15 mouse cellular contexts compared by ENCODE assay signal in genomic region chr12:4356834-4357445, GRCm38 (mm10).
DNase-seq lines count a peak whose midpoint lies in the region; ATAC-seq and TF ChIP-seq lines count a peak whose summit lies in the region.
"Had no signal": no experiment of that assay in that cellular context is flagged by ENCODE, and none has a peak within 500 bp of the region (broad histone marks: within the 10 kb centered on the region; RNA-seq: fewer than 3 reads in every experiment).

No protein-coding gene starts in this region.

- H3K36me3 ChIP-seq in ES-E14 (ENCODE audit: control insufficient read depth, insufficient read depth, low read length, poor library complexity, severe bottlenecking): peaks cover 4% of the 10 kb centered on the region; the same call in 1 of the 2 replicates
- H3K36me3 ChIP-seq in stomach, postnatal 0 days (ENCODE audit: control insufficient read depth, insufficient read depth, low read length): no peaks in the 10 kb centered on the region
- no peaks in the 10 kb centered on the region for H3K36me3 ChIP-seq in liver, embryonic 11.5 days (ENCODE audit: control insufficient read depth, insufficient read depth, low read length)
- H3K36me3 ChIP-seq: neural tube, embryonic 12.5 days had no signal

- no peaks in the 10 kb centered on the region for H3K27me3 ChIP-seq in stomach, postnatal 0 days (ENCODE audit: control insufficient read depth, insufficient read depth, low read length)
- no peaks in the 10 kb centered on the region for H3K27me3 ChIP-seq in liver, embryonic 11.5 days (replicated peaks; ENCODE audit: control insufficient read depth, insufficient read depth, low read length)
- H3K27me3 ChIP-seq: neural tube, embryonic 12.5 days had no signal

- no peak for ATAC-seq in stomach, postnatal 0 days (ENCODE audit: low FRiP score, low TSS enrichment)
- no peak for ATAC-seq in liver, embryonic 11.5 days (replicated peaks; ENCODE audit: low FRiP score)
- ATAC-seq: hindbrain, embryonic 16.5 days; intestine, postnatal 0 days; liver, postnatal 0 days had no signal

- TF ChIP-seq EP300 in stomach, postnatal 0 days (optimal IDR thresholded peaks at IDR 0.05): no peak

- H3K4me2 ChIP-seq in stomach, postnatal 0 days (replicated peaks; ENCODE audit: low read depth): no peak overlapping the region
- no peak overlapping the region for H3K4me2 ChIP-seq in liver, embryonic 11.5 days
- H3K4me2 ChIP-seq: neural tube, embryonic 12.5 days had no signal

- peak; percentile 15 for DNase-seq in ovary, postnatal 36 days (ENCODE audit: low spot score)
- no peak for DNase-seq in ovary, adult 18-20 months (ENCODE audit: low spot score)
- no peak for DNase-seq in ES-E14 (ENCODE audit: low read depth, low spot score)
- peak; percentile 26 for DNase-seq in adrenal gland, adult 8-10 months
- no peak for DNase-seq in stomach, postnatal 0 days (ENCODE audit: low spot score)
- DNase-seq in lung, adult 18-20 months: no peak
- DNase-seq in liver, embryonic 11.5 days (ENCODE audit: low spot score): no peak
- DNase-seq: cerebellum, adult 2 months; heart, postnatal 10 days; liver, postnatal 0 days; right cerebral cortex, postnatal 25 days; thymus, postnatal 36 days had no signal

- H3K9me3 ChIP-seq in ES-E14 (ENCODE audit: control insufficient read depth, insufficient read depth, low read depth, low read length): no peaks in the 10 kb centered on the region
- H3K9me3 ChIP-seq in stomach, postnatal 0 days (ENCODE audit: control insufficient read depth, low read length): no peaks in the 10 kb centered on the region
- H3K9me3 ChIP-seq in liver, embryonic 11.5 days (ENCODE audit: control insufficient read depth, low read length): no peaks in the 10 kb centered on the region
- H3K9me3 ChIP-seq: neural tube, embryonic 12.5 days had no signal

- in situ Hi-C loops in ES-E14 (cut with MboI; ENCODE audit: low sequenced_read_pairs in 2 of 2, unreplicated experiment in 2 of 2): no loop called here

- WGBS in stomach, postnatal 0 days: 75% methylated on average over 5 of the region's 5 CpGs
- 77% methylated on average over 5 of the region's 5 CpGs for WGBS in liver, embryonic 11.5 days

- peak; percentile 27; the same call in 1 of the 2 replicates for TF ChIP-seq CTCF in stomach, postnatal 0 days (IDR thresholded peaks at IDR 0.05; ENCODE audit: low read depth)

- peak overlapping the region; percentile 82 for H3K9ac ChIP-seq in ES-E14 (ENCODE audit: insufficient read depth, low read depth, low read length, poor library complexity, severe bottlenecking)
- no peak overlapping the region for H3K9ac ChIP-seq in stomach, postnatal 0 days (ENCODE audit: low read length)
- no peak overlapping the region for H3K9ac ChIP-seq in liver, embryonic 11.5 days (ENCODE audit: low read depth, low read length)
- H3K9ac ChIP-seq: liver, postnatal 0 days; neural tube, embryonic 12.5 days had no signal

- peak overlapping the region in 1 of 2 experiments; percentile 27; a peak in 2 of 4 replicates for H3K4me3 ChIP-seq in ES-E14 (ENCODE audit: insufficient read depth in 1 of 2, low read depth in 1 of 2, low read length in 2 of 2, poor library complexity in 1 of 2, severe bottlenecking in 1 of 2)
- no peak overlapping the region for H3K4me3 ChIP-seq in stomach, postnatal 0 days (ENCODE audit: low read depth, low read length)
- no peak overlapping the region for H3K4me3 ChIP-seq in liver, embryonic 11.5 days (ENCODE audit: low read depth, low read length)
- H3K4me3 ChIP-seq: neural tube, embryonic 12.5 days had no signal

- H3K27ac ChIP-seq in ES-E14 (ENCODE audit: insufficient read depth, low read depth, low read length, poor library complexity, severe bottlenecking): peak overlapping the region; percentile 100
- no peak overlapping the region for H3K27ac ChIP-seq in stomach, postnatal 0 days (replicated peaks)
- no peak overlapping the region for H3K27ac ChIP-seq in liver, embryonic 11.5 days (ENCODE audit: low read depth, low read length)
- H3K27ac ChIP-seq: neural tube, embryonic 12.5 days had no signal

- peaks cover 19 to 35% of the 10 kb centered on the region in 2 experiments for H3K4me1 ChIP-seq in ES-E14 (ENCODE audit: control insufficient read depth in 2 of 2, insufficient read depth in 2 of 2, low read length in 2 of 2, poor library complexity in 1 of 2)
- H3K4me1 ChIP-seq in stomach, postnatal 0 days (replicated peaks; ENCODE audit: control insufficient read depth, insufficient read depth): no peaks in the 10 kb centered on the region
- no peaks in the 10 kb centered on the region for H3K4me1 ChIP-seq in liver, embryonic 11.5 days (replicated peaks; ENCODE audit: control insufficient read depth, insufficient read depth, low read length)

TF ChIP-seq in ES-E14, 5 proteins besides CTCF, POLR2A, EP300 and RAD21:
- TF ChIP-seq ZNF384 (IDR thresholded peaks at IDR 0.05; ENCODE audit: low read depth, low read length) (no peak), HCFC1 (IDR thresholded peaks at IDR 0.05; ENCODE audit: borderline replicate concordance, insufficient read depth, low read length) (no peak), MAFK (IDR thresholded peaks at IDR 0.05; ENCODE audit: insufficient read depth, low read depth, low read length) (no peak), CHD2 (IDR thresholded peaks at IDR 0.05; ENCODE audit: low read depth, low read length) (no peak)

Comparison
In these comparisons a context has a peak if more than half of its experiments do, and no peak if none do; other contexts are left out.
1. DNase-seq: peak in ovary, postnatal 36 days (single experiment) and adrenal gland, adult 8-10 months (single experiment); none in ovary, adult 18-20 months (single experiment), ES-E14 (single experiment), stomach, postnatal 0 days (single experiment), lung, adult 18-20 months (0 of 2) and liver, embryonic 11.5 days (single experiment).